Mouse (Mus musculus) thymus, adult 2 months (tissue): ENCODE measurements around the gene Fnbp1l.

Experiments used
- CTCF ChIP-seq: fragments of 200-500 bp; IDR thresholded peaks from 2 replicates; pipeline ENCODE4 v1.5.1; 2012; ENCODE audit warnings: mild to moderate bottlenecking, control low read depth, low read length, moderate library complexity, borderline replicate concordance; ENCODE audit not compliant: control insufficient read depth, poor library complexity, insufficient read depth; ENCODE audit errors: extremely low read depth
- POLR2A ChIP-seq: fragments of 200-500 bp; IDR thresholded peaks from 2 replicates; pipeline ENCODE4 v1.6.1; 2012; ENCODE audit warnings: mild to moderate bottlenecking, low read length, control low read depth, moderate library complexity; ENCODE audit not compliant: control insufficient read depth, poor library complexity, insufficient read depth; ENCODE audit errors: extremely low read depth

DNA sequence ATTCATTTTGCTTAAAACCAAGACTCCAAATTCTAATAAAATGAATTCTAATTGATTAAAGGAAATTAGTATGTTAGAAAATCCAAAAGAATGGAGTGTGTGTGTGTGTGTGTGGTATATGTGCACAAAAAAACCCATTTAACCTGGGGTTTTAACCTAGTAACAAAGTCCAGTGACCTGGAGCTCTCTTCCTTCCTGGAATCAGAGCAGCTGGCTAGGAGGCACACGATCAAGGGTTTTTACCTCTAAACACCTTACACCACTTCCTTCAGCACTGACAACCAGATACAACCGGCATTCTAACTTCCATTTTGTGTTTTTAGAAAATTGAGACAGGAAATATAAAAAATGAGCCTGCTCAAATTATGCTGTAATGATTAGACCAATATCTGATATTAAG, 74.2 kb downstream of the Fnbp1l start:
- TF ChIP-seq CTCF (no peak), POLR2A (no peak)
